Mouse (Mus musculus): ENCODE measurements around the gene Rabl3. TPM values are rescaled to one million over a fixed set of nuclear protein-coding genes. Genes with fewer than 3 reads are reported as not detected.

Gene Rabl3
- polyA plus RNA-seq, 1 experiment from 2014 or later, result 34.4 TPM

GRCm38 (mm10) chr16:37579591-37579990 lies 39.9 kb downstream of the Rabl3 start:
- no peak overlapping the region for H3K27ac ChIP-seq (ENCODE audit: low read depth, low read length)
- H3K9me3 ChIP-seq (replicated peaks; ENCODE audit: control insufficient read depth, low read length), result no peaks in the 10 kb centered on the region
- no peak for ATAC-seq (replicated peaks; ENCODE audit: insufficient number of reproducible peaks, low FRiP score, low TSS enrichment)
- H3K4me2 ChIP-seq, result no peak overlapping the region
- H3K4me3 ChIP-seq (ENCODE audit: low read depth, low read length), result no peak overlapping the region
- no peaks in the 10 kb centered on the region for H3K36me3 ChIP-seq (ENCODE audit: control insufficient read depth, insufficient read depth, low read length)
- H3K27me3 ChIP-seq (ENCODE audit: control insufficient read depth, insufficient read depth, low read length), result no peaks in the 10 kb centered on the region
- H3K9ac ChIP-seq (ENCODE audit: low read depth, low read length), result no peak overlapping the region
- 82% methylated on average over 1 of the region's 1 CpGs for WGBS (ENCODE audit: insufficient replicate concordance)
- peaks cover 13% of the 10 kb centered on the region for H3K4me1 ChIP-seq (ENCODE audit: control insufficient read depth, insufficient read depth, low read length)

- 71% methylated on average over 4 of the region's 4 CpGs for WGBS (ENCODE audit: insufficient replicate concordance)
- no peak within 1 kb of the TSS for H3K4me3 ChIP-seq (ENCODE audit: low read depth, low read length)
- no peak within 1 kb of the TSS for H3K9ac ChIP-seq (ENCODE audit: low read depth, low read length)
- no peaks in the 10 kb centered on the region for H3K9me3 ChIP-seq (replicated peaks; ENCODE audit: control insufficient read depth, low read length)
- no peak within 1 kb of the TSS for H3K27ac ChIP-seq (ENCODE audit: low read depth, low read length)
- H3K4me2 ChIP-seq, result no peak within 1 kb of the TSS
- no peaks in the 10 kb centered on the region for H3K36me3 ChIP-seq (ENCODE audit: control insufficient read depth, insufficient read depth, low read length)
- H3K27me3 ChIP-seq (ENCODE audit: control insufficient read depth, insufficient read depth, low read length), result no peaks in the 10 kb centered on the region
- ATAC-seq (replicated peaks; ENCODE audit: insufficient number of reproducible peaks, low FRiP score, low TSS enrichment), result no peak
- H3K4me1 ChIP-seq (ENCODE audit: control insufficient read depth, insufficient read depth, low read length), result peaks cover 15% of the 10 kb centered on the region
These were observed 40.3 kb downstream of the Rabl3 start, which contains the start of gene Hgd for GRCm38 (mm10) chr16:37579994-37580393. Hgd (plus strand) TSS chr16:37580153.

GRCm38 (mm10) chr16:37580651-37581050 lies 41.0 kb downstream of the Rabl3 start:
- no peak overlapping the region for H3K4me3 ChIP-seq (ENCODE audit: low read depth, low read length)
- H3K4me1 ChIP-seq (ENCODE audit: control insufficient read depth, insufficient read depth, low read length), result peaks cover 15% of the 10 kb centered on the region
- no peaks in the 10 kb centered on the region for H3K27me3 ChIP-seq (ENCODE audit: control insufficient read depth, insufficient read depth, low read length)
- H3K36me3 ChIP-seq (ENCODE audit: control insufficient read depth, insufficient read depth, low read length), result no peaks in the 10 kb centered on the region
- H3K9me3 ChIP-seq (replicated peaks; ENCODE audit: control insufficient read depth, low read length), result no peaks in the 10 kb centered on the region
- WGBS (ENCODE audit: insufficient replicate concordance), result 80% methylated on average over 4 of the region's 4 CpGs
- no peak overlapping the region for H3K9ac ChIP-seq (ENCODE audit: low read depth, low read length)
- ATAC-seq (replicated peaks; ENCODE audit: insufficient number of reproducible peaks, low FRiP score, low TSS enrichment), result no peak
- H3K27ac ChIP-seq (ENCODE audit: low read depth, low read length), result no peak overlapping the region
- H3K4me2 ChIP-seq, result no peak overlapping the region

- 90% methylated on average over 3 of the region's 3 CpGs for WGBS (ENCODE audit: insufficient replicate concordance)
- Histone ChIP-seq H3K27me3 (ENCODE audit: control insufficient read depth, insufficient read depth, low read length) (no peaks in the 10 kb centered on the region), H3K4me1 (ENCODE audit: control insufficient read depth, insufficient read depth, low read length) (peaks cover 15% of the 10 kb centered on the region), H3K4me3 (ENCODE audit: low read depth, low read length) (no peak overlapping the region), H3K27ac (ENCODE audit: low read depth, low read length) (no peak overlapping the region), H3K4me2 (no peak overlapping the region), H3K9me3 (replicated peaks; ENCODE audit: control insufficient read depth, low read length) (no peaks in the 10 kb centered on the region), H3K36me3 (ENCODE audit: control insufficient read depth, insufficient read depth, low read length) (no peaks in the 10 kb centered on the region), H3K9ac (ENCODE audit: low read depth, low read length) (no peak overlapping the region)
- no peak for ATAC-seq (replicated peaks; ENCODE audit: insufficient number of reproducible peaks, low FRiP score, low TSS enrichment)
These were observed 42.2 kb downstream of the Rabl3 start for GRCm38 (mm10) chr16:37581901-37582300.

GRCm38 (mm10) chr16:37583306-37583705 lies 43.6 kb downstream of the Rabl3 start:
- 81% methylated on average over 3 of the region's 3 CpGs for WGBS (ENCODE audit: insufficient replicate concordance)
- Histone ChIP-seq H3K36me3 (ENCODE audit: control insufficient read depth, insufficient read depth, low read length) (no peaks in the 10 kb centered on the region), H3K9ac (ENCODE audit: low read depth, low read length) (no peak overlapping the region), H3K4me2 (no peak overlapping the region), H3K27me3 (ENCODE audit: control insufficient read depth, insufficient read depth, low read length) (no peaks in the 10 kb centered on the region), H3K4me3 (ENCODE audit: low read depth, low read length) (no peak overlapping the region), H3K27ac (ENCODE audit: low read depth, low read length) (no peak overlapping the region), H3K9me3 (replicated peaks; ENCODE audit: control insufficient read depth, low read length) (no peaks in the 10 kb centered on the region), H3K4me1 (ENCODE audit: control insufficient read depth, insufficient read depth, low read length) (peaks cover 15% of the 10 kb centered on the region)
- ATAC-seq (replicated peaks; ENCODE audit: insufficient number of reproducible peaks, low FRiP score, low TSS enrichment), result no peak

- peaks cover 15% of the 10 kb centered on the region for H3K4me1 ChIP-seq (ENCODE audit: control insufficient read depth, insufficient read depth, low read length)
- peak overlapping the region; percentile 35 for H3K4me3 ChIP-seq (ENCODE audit: low read depth, low read length)
- no peak for ATAC-seq (replicated peaks; ENCODE audit: insufficient number of reproducible peaks, low FRiP score, low TSS enrichment)
- H3K9ac ChIP-seq (ENCODE audit: low read depth, low read length), result 0 out of 2 replicates have a peak overlapping the region, but pooled peaks have one; percentile 5
- H3K9me3 ChIP-seq (replicated peaks; ENCODE audit: control insufficient read depth, low read length), result no peaks in the 10 kb centered on the region
- WGBS (ENCODE audit: insufficient replicate concordance), result 42% methylated on average over 6 of the region's 6 CpGs
- H3K36me3 ChIP-seq (ENCODE audit: control insufficient read depth, insufficient read depth, low read length), result no peaks in the 10 kb centered on the region
- no peaks in the 10 kb centered on the region for H3K27me3 ChIP-seq (ENCODE audit: control insufficient read depth, insufficient read depth, low read length)
- H3K27ac ChIP-seq (ENCODE audit: low read depth, low read length), result no peak overlapping the region
- H3K4me2 ChIP-seq, result peak overlapping the region; percentile 68
These were observed 44.1 kb downstream of the Rabl3 start for GRCm38 (mm10) chr16:37583801-37584200.

- no peak for ATAC-seq (replicated peaks; ENCODE audit: insufficient number of reproducible peaks, low FRiP score, low TSS enrichment)
- Histone ChIP-seq H3K27ac (ENCODE audit: low read depth, low read length) (no peak overlapping the region), H3K27me3 (ENCODE audit: control insufficient read depth, insufficient read depth, low read length) (no peaks in the 10 kb centered on the region), H3K4me3 (ENCODE audit: low read depth, low read length) (peak overlapping the region; percentile 35), H3K4me1 (ENCODE audit: control insufficient read depth, insufficient read depth, low read length) (peaks cover 12% of the 10 kb centered on the region), H3K9me3 (replicated peaks; ENCODE audit: control insufficient read depth, low read length) (no peaks in the 10 kb centered on the region), H3K9ac (ENCODE audit: low read depth, low read length) (peak overlapping the region; percentile 44), H3K4me2 (peak overlapping the region; percentile 68), H3K36me3 (ENCODE audit: control insufficient read depth, insufficient read depth, low read length) (no peaks in the 10 kb centered on the region)
- WGBS (ENCODE audit: insufficient replicate concordance), result 5% methylated on average over 25 of the region's 25 CpGs
These were observed 44.7 kb downstream of the Rabl3 start for GRCm38 (mm10) chr16:37584218-37585035.

GRCm38 (mm10) chr16:37585129-37585563 lies 45.5 kb downstream of the Rabl3 start:
- 67% methylated on average over 8 of the region's 8 CpGs for WGBS (ENCODE audit: insufficient replicate concordance)
- peaks cover 8% of the 10 kb centered on the region for H3K4me1 ChIP-seq (ENCODE audit: control insufficient read depth, insufficient read depth, low read length)
- no peaks in the 10 kb centered on the region for H3K27me3 ChIP-seq (ENCODE audit: control insufficient read depth, insufficient read depth, low read length)
- no peaks in the 10 kb centered on the region for H3K9me3 ChIP-seq (replicated peaks; ENCODE audit: control insufficient read depth, low read length)
- H3K4me2 ChIP-seq, result peak overlapping the region; percentile 68; the same call in 1 of the 2 replicates
- ATAC-seq (replicated peaks; ENCODE audit: insufficient number of reproducible peaks, low FRiP score, low TSS enrichment), result no peak
- H3K4me3 ChIP-seq (ENCODE audit: low read depth, low read length), result no peak overlapping the region
- H3K36me3 ChIP-seq (ENCODE audit: control insufficient read depth, insufficient read depth, low read length), result no peaks in the 10 kb centered on the region
- no peak overlapping the region for H3K9ac ChIP-seq (ENCODE audit: low read depth, low read length)
- H3K27ac ChIP-seq (ENCODE audit: low read depth, low read length), result no peak overlapping the region

- H3K27me3 ChIP-seq (ENCODE audit: control insufficient read depth, insufficient read depth, low read length), result no peaks in the 10 kb centered on the region
- WGBS (ENCODE audit: insufficient replicate concordance), result 83% methylated on average over 3 of the region's 3 CpGs
- no peaks in the 10 kb centered on the region for H3K36me3 ChIP-seq (ENCODE audit: control insufficient read depth, insufficient read depth, low read length)
- H3K4me2 ChIP-seq, result no peak overlapping the region
- H3K4me3 ChIP-seq (ENCODE audit: low read depth, low read length), result no peak overlapping the region
- no peak overlapping the region for H3K9ac ChIP-seq (ENCODE audit: low read depth, low read length)
- H3K27ac ChIP-seq (ENCODE audit: low read depth, low read length), result no peak overlapping the region
- no peaks in the 10 kb centered on the region for H3K9me3 ChIP-seq (replicated peaks; ENCODE audit: control insufficient read depth, low read length)
- no peak for ATAC-seq (replicated peaks; ENCODE audit: insufficient number of reproducible peaks, low FRiP score, low TSS enrichment)
- H3K4me1 ChIP-seq (ENCODE audit: control insufficient read depth, insufficient read depth, low read length), result 0 out of 2 replicates have a peak, but pooled peaks cover 2% of the 10 kb centered on the region
These were observed 51.2 kb downstream of the Rabl3 start for GRCm38 (mm10) chr16:37590921-37591320.
